Mouse (Mus musculus) embryonic facial prominence, embryonic 10.5 days (tissue): ENCODE data around the gene Gpr61. TPM values are rescaled to one million over a fixed set of nuclear protein-coding genes. Genes with fewer than 3 reads are reported as not detected.

Experiments
- DNase-seq: peaks from one replicate; pipeline ENCODE4 v3.0.0-alpha.2; 2017; ENCODE audit warnings: low spot score
- H3K27ac ChIP-seq: fragments of 300-500 bp; sonication (generic); replicated peaks from 2 replicates; pipeline ENCODE4 v1.5.1; 2016; ENCODE audit warnings: mild to moderate bottlenecking
- H3K27me3 ChIP-seq: fragments of 300-500 bp; sonication (generic); replicated peaks from 2 replicates; pipeline ENCODE4 v1.6.1; 2016; ENCODE audit warnings: low read depth, mild to moderate bottlenecking; ENCODE audit not compliant: poor library complexity, severe bottlenecking
- H3K36me3 ChIP-seq: fragments of 300-500 bp; sonication (generic); replicated peaks from 2 replicates; pipeline ENCODE4 v1.6.1; 2016; ENCODE audit warnings: mild to moderate bottlenecking, moderate library complexity
- H3K4me1 ChIP-seq: fragments of 300-500 bp; sonication (generic); 2 replicates; pipeline ENCODE4 v1.6.1; 2016
- H3K4me3 ChIP-seq: fragments of 300-500 bp; sonication (generic); 2 replicates; pipeline ENCODE4 v1.5.1; 2016; ENCODE audit warnings: mild to moderate bottlenecking, moderate library complexity
- H3K9me3 ChIP-seq: fragments of 300-500 bp; sonication (generic); 2 replicates; pipeline ENCODE4 v1.6.1; 2016; ENCODE audit warnings: mild to moderate bottlenecking
- WGBS: fragments of 180-500 bp; shearing (Covaris S2); methylation state at CpG from one replicate; pipeline ENCODE4 v1.1.7; 2016; 5-methylcytosine and 5-hydroxymethylcytosine counted together
- polyA plus RNA-seq: library from polyadenylated mRNA; unstranded; fragments of >200 nt; fragmentation: Nextera tagmentation; extraction: Ambion mirVana; gene quantifications from 2 replicates; pipeline ENCODE4 v1.2.1, GENCODE M21; 2016

The Gpr61 gene
- polyA plus RNA-seq, 1 experiment from 2014 or later: 0.36 TPM

- Histone ChIP-seq H3K9me3 (no peaks in the 10 kb centered on the region), H3K4me3 (no peak overlapping the region), H3K4me1 (peaks cover 5% of the 10 kb centered on the region; the same call in 1 of the 2 replicates), H3K36me3 (peaks cover 18% of the 10 kb centered on the region), H3K27me3 (no peaks in the 10 kb centered on the region), H3K27ac (no peak overlapping the region)
- DNase-seq: no peak
- WGBS: 89% methylated on average over 11 of the region's 11 CpGs
Observed at GRCm38 (mm10) chr3:108134701-108135100, 20.0 kb downstream of the Gpr61 start.

GRCm38 (mm10) chr3:108132484-108132883 lies 22.2 kb downstream of the Gpr61 start:
- Histone ChIP-seq H3K27me3 (no peaks in the 10 kb centered on the region), H3K27ac (no peak overlapping the region), H3K9me3 (no peaks in the 10 kb centered on the region), H3K4me1 (peaks cover 22% of the 10 kb centered on the region), H3K36me3 (peaks cover 9% of the 10 kb centered on the region), H3K4me3 (no peak overlapping the region)
- WGBS: 90% methylated on average over 1 of the region's 1 CpGs
- no peak for DNase-seq

- WGBS: 82% methylated on average over 1 of the region's 1 CpGs
- no peak overlapping the region for H3K4me3 ChIP-seq
- H3K4me1 ChIP-seq: peaks cover 22% of the 10 kb centered on the region
- H3K27ac ChIP-seq: no peak overlapping the region
- no peaks in the 10 kb centered on the region for H3K9me3 ChIP-seq
- no peaks in the 10 kb centered on the region for H3K27me3 ChIP-seq
- peaks cover 2% of the 10 kb centered on the region for H3K36me3 ChIP-seq
- DNase-seq: no peak
Observed at GRCm38 (mm10) chr3:108131821-108132220, 22.9 kb downstream of the Gpr61 start.

- no peak for DNase-seq
- H3K4me3 ChIP-seq: no peak overlapping the region
- no peaks in the 10 kb centered on the region for H3K9me3 ChIP-seq
- WGBS: 93% methylated on average over 5 of the region's 5 CpGs
- peaks cover 22% of the 10 kb centered on the region for H3K4me1 ChIP-seq
- no peaks in the 10 kb centered on the region for H3K36me3 ChIP-seq
- no peak overlapping the region for H3K27ac ChIP-seq
- no peaks in the 10 kb centered on the region for H3K27me3 ChIP-seq
Observed at GRCm38 (mm10) chr3:108131216-108131615, 23.5 kb downstream of the Gpr61 start.

DNA sequence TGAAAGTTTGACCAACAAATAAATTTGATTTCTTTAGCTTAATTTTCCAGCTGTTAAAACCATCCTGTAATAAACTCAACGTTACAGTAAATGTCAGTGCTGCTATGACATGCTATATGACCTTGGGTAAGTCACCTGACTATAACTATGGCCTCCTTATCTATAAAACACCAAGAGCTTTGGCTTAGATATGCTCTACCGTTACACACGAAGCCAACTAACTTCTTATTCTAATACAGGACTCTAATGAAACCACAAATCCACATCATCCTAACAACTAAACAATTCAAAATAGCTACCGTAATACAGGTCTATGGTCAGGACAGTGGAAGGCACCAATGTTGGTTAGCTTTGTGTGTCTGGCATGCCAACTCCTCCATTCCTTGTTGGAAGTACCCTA lies 24.9 kb downstream of the Gpr61 start:
- Histone ChIP-seq H3K9me3 (no peaks in the 10 kb centered on the region), H3K27me3 (no peaks in the 10 kb centered on the region), H3K4me3 (no peak overlapping the region), H3K27ac (no peak overlapping the region), H3K4me1 (peaks cover 22% of the 10 kb centered on the region), H3K36me3 (no peaks in the 10 kb centered on the region)
- 94% methylated on average over 4 of the region's 4 CpGs for WGBS
- DNase-seq: no peak

GRCm38 (mm10) chr3:108129367-108129766 lies 25.3 kb downstream of the Gpr61 start:
- H3K4me3 ChIP-seq: no peak overlapping the region
- peaks cover 22% of the 10 kb centered on the region for H3K4me1 ChIP-seq
- WGBS: 94% methylated on average over 4 of the region's 4 CpGs
- no peaks in the 10 kb centered on the region for H3K27me3 ChIP-seq
- H3K36me3 ChIP-seq: no peaks in the 10 kb centered on the region
- H3K9me3 ChIP-seq: no peaks in the 10 kb centered on the region
- H3K27ac ChIP-seq: no peak overlapping the region
- no peak for DNase-seq

- peaks cover 22% of the 10 kb centered on the region for H3K4me1 ChIP-seq
- H3K36me3 ChIP-seq: peaks cover 1% of the 10 kb centered on the region
- 79% methylated on average over 5 of the region's 5 CpGs for WGBS
- H3K27ac ChIP-seq: no peak overlapping the region
- DNase-seq: no peak
- H3K9me3 ChIP-seq: no peaks in the 10 kb centered on the region
- no peak overlapping the region for H3K4me3 ChIP-seq
- H3K27me3 ChIP-seq: no peaks in the 10 kb centered on the region
Observed at GRCm38 (mm10) chr3:108128520-108128919, 26.2 kb downstream of the Gpr61 start.

DNA sequence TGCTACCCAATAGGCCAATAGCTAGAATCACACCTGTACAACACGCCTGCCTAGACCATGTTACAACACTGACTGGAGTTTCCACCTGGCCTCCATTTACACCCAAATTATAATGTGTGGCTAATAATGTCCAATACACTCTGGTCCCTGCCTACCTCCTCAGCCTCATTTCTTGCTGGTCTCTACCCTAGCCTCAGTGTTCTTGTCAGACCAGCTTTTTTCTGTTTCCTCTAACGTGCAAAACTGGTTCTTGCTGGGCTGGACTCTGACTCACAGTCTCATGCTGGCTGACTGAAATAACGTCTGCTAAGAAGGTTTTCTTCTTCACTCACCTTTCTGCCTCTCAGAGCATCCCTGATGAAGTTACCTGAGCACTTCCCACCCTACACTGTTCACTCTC lies 28.4 kb downstream of the Gpr61 start:
- WGBS: 90% methylated on average over 3 of the region's 3 CpGs
- Histone ChIP-seq H3K4me3 (no peak overlapping the region), H3K27ac (no peak overlapping the region), H3K36me3 (peaks cover 22% of the 10 kb centered on the region), H3K27me3 (no peaks in the 10 kb centered on the region), H3K9me3 (no peaks in the 10 kb centered on the region), H3K4me1 (peaks cover 17% of the 10 kb centered on the region)
- DNase-seq: no peak

GRCm38 (mm10) chr3:108124131-108124530 lies 30.6 kb downstream of the Gpr61 start:
- H3K4me1 ChIP-seq: peaks cover 12% of the 10 kb centered on the region
- H3K9me3 ChIP-seq: no peaks in the 10 kb centered on the region
- H3K4me3 ChIP-seq: no peak overlapping the region
- no peak for DNase-seq
- 47% methylated on average over 1 of the region's 1 CpGs for WGBS
- no peaks in the 10 kb centered on the region for H3K27me3 ChIP-seq
- peaks cover 44% of the 10 kb centered on the region for H3K36me3 ChIP-seq
- H3K27ac ChIP-seq: no peak overlapping the region

- Histone ChIP-seq H3K9me3 (no peaks in the 10 kb centered on the region), H3K27me3 (no peaks in the 10 kb centered on the region), H3K36me3 (peaks cover 53% of the 10 kb centered on the region), H3K4me3 (no peak overlapping the region), H3K27ac (no peak overlapping the region), H3K4me1 (peaks cover 3% of the 10 kb centered on the region)
- WGBS: 95% methylated on average over 5 of the region's 5 CpGs
- no peak for DNase-seq
Observed at GRCm38 (mm10) chr3:108123242-108123641, 31.4 kb downstream of the Gpr61 start.

DNA sequence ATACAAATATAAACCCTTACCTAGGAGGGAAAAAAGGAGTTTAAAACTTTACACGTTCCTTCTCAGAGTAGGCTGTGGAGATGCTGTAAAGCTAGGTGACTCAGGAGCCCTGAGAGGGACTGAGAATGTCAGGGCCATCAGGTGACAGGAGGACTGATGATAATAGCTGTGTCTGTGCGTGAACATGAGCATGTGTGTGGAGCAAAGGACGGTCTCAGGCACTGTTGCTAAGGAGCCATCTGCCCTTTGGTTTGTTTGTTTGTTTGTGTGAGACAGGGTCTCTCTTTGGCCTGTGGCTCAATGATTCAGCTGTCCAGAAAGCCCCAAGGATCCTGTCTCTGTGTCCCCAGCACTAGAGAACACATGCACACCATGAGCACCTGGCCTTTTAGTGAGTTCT lies 33.6 kb downstream of the Gpr61 start:
- no peak for DNase-seq
- no peak overlapping the region for H3K27ac ChIP-seq
- H3K4me1 ChIP-seq: no peaks in the 10 kb centered on the region
- H3K4me3 ChIP-seq: no peak overlapping the region
- peaks cover 73% of the 10 kb centered on the region for H3K36me3 ChIP-seq
- H3K9me3 ChIP-seq: no peaks in the 10 kb centered on the region
- WGBS: 89% methylated on average over 3 of the region's 3 CpGs
- H3K27me3 ChIP-seq: no peaks in the 10 kb centered on the region

GRCm38 (mm10) chr3:108117465-108117864 lies 37.2 kb downstream of the Gpr61 start:
- Histone ChIP-seq H3K27me3 (no peaks in the 10 kb centered on the region), H3K27ac (no peak overlapping the region), H3K4me3 (no peak overlapping the region), H3K9me3 (no peaks in the 10 kb centered on the region), H3K36me3 (peaks cover 96% of the 10 kb centered on the region), H3K4me1 (no peaks in the 10 kb centered on the region)
- 92% methylated on average over 6 of the region's 6 CpGs for whole genome bisulfite sequencing
- no peak for DNase-seq

- DNase-seq: no peak
- H3K4me3 ChIP-seq: no peak overlapping the region
- no peaks in the 10 kb centered on the region for H3K9me3 ChIP-seq
- no peaks in the 10 kb centered on the region for H3K4me1 ChIP-seq
- peaks cover 98% of the 10 kb centered on the region for H3K36me3 ChIP-seq
- no peaks in the 10 kb centered on the region for H3K27me3 ChIP-seq
- no peak overlapping the region for H3K27ac ChIP-seq
- WGBS: 90% methylated on average over 7 of the region's 7 CpGs
Observed at GRCm38 (mm10) chr3:108113591-108114289, 40.9 kb downstream of the Gpr61 start.
